Mouse (Mus musculus): Measurements from ENCODE around the gene Nav2. TPM values are rescaled to one million over a fixed set of nuclear protein-coding genes. Genes with fewer than 3 reads are reported as not detected.

Gene Nav2
- total and polyA plus RNA-seq, 3 experiments, result 2.0 to 2.7 TPM; not detected in 1

DNA sequence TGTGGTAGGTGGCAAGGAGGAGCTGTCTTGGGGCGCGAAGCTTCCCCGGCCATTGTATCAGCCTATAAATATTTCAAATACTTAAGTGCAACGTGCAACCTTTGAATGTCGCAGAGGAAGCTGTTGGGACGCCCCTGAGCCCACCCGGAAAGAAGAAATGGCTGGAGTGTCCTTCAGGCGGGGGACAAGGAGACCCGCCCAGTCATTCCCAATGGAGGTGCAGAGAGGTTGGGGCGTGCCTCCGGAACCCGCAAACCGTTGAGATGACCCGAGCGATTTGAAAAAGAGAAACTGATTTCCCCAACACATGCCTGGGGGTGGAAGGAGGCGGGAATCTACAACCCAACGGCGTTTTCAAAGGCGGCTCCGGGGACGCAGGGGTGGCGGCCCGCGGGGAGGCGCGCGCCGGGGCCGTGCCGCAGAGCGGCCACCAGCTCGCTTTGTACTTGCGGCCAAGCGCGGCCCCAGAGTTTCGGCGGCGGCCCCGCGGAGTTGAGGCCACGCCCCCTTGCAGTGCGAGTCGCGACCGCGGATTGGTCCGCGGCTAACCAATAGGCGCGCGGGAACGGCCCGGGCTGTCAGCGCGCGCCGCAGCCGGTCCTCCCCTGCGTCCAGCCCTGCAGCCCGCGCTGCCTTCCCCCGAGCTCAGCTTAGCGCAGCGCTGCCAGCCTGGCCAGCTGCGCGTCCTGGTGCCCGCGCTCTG is 337.2 kb downstream of the Nav2 start:
- Histone ChIP-seq H3K36me3 (ENCODE audit: control insufficient read depth in 1 of 2, insufficient read depth in 2 of 2, low read length in 2 of 2) (peaks cover 0 to 23% of the 10 kb centered on the region in 2 experiments; a peak in 2 of 4 replicates), H3K9ac (ENCODE audit: control insufficient read depth, low read depth, low read length, poor library complexity, severe bottlenecking) (peak overlapping the region; percentile 83), H3K79me2 (ENCODE audit: control insufficient read depth, insufficient read depth, low read length, poor library complexity) (peaks cover 4% of the 10 kb centered on the region), H3K9me3 (replicated peaks; ENCODE audit: insufficient read depth, low read length) (no peaks in the 10 kb centered on the region), H3K4me1 (ENCODE audit: control insufficient read depth in 1 of 2, insufficient read depth in 2 of 2, low read length in 2 of 2) (peaks cover 3 to 27% of the 10 kb centered on the region in 2 experiments; a peak in 3 of 4 replicates), H3K27ac (ENCODE audit: control insufficient read depth, low read depth, low read length) (peak overlapping the region; percentile 59), H3K27me3 (ENCODE audit: control insufficient read depth in 1 of 2, insufficient read depth in 2 of 2, low read length in 2 of 2) (peaks cover under 1 to 2% of the 10 kb centered on the region in 2 experiments; a peak in 2 of 4 replicates), H3K4me3 (ENCODE audit: control insufficient read depth in 1 of 2, insufficient read depth in 1 of 2, low read depth in 2 of 2, low read length in 2 of 2) (peak overlapping the region; percentile 72 to 75)
- peak; percentile 95 for DNase-seq (ENCODE audit: low read depth, low spot score)
- TF ChIP-seq SMC3 (IDR thresholded peaks at IDR 0.05; ENCODE audit: low read depth, low read length), result no peak
- no peak for TF ChIP-seq UBTF (IDR thresholded peaks at IDR 0.05; ENCODE audit: borderline replicate concordance, insufficient read depth, low read depth, low read length)
- TF ChIP-seq JUND (IDR thresholded peaks at IDR 0.05; ENCODE audit: low read depth, low read length), result no peak
- TF ChIP-seq E2F4 (IDR thresholded peaks at IDR 0.05; ENCODE audit: borderline replicate concordance, low read depth, low read length), result peak; percentile 65; the same call in 1 of the 2 replicates
- no peak for TF ChIP-seq MAZ (IDR thresholded peaks at IDR 0.05; ENCODE audit: low read depth, low read length)
- peak; percentile 78; the same call in 1 of the 2 replicates for TF ChIP-seq POLR2AphosphoS2 (IDR thresholded peaks at IDR 0.05; ENCODE audit: low read length)
- peak; percentile 45 for TF ChIP-seq MAX (IDR thresholded peaks at IDR 0.05; ENCODE audit: low read length)
- no peak for TF ChIP-seq RAD21 (IDR thresholded peaks at IDR 0.05; ENCODE audit: low read depth, low read length)
- TF ChIP-seq ZKSCAN1 (IDR thresholded peaks at IDR 0.05; ENCODE audit: low read depth, low read length), result no peak
- TF ChIP-seq HCFC1 (IDR thresholded peaks at IDR 0.05; ENCODE audit: low read depth, low read length), result peak; percentile 47; the same call in 1 of the 2 replicates
- TF ChIP-seq TCF12 (IDR thresholded peaks at IDR 0.05; ENCODE audit: low read depth, low read length), result 0 out of 2 replicates have a peak, but pooled peaks have one; percentile 44
- no peak for TF ChIP-seq CHD2 (IDR thresholded peaks at IDR 0.05; ENCODE audit: low read length)
- TF ChIP-seq ZNF384 (IDR thresholded peaks at IDR 0.05; ENCODE audit: low read depth, low read length), result no peak
- TF ChIP-seq MXI1 (IDR thresholded peaks at IDR 0.05; ENCODE audit: low read depth, low read length), result no peak
- TF ChIP-seq RCOR1 (IDR thresholded peaks at IDR 0.05; ENCODE audit: low read depth, low read length), result no peak
- peak; percentile 13; the same call in 1 of the 2 replicates for TF ChIP-seq ETS1 (IDR thresholded peaks at IDR 0.05; ENCODE audit: low read depth, low read length)
- TF ChIP-seq MYB (IDR thresholded peaks at IDR 0.05; ENCODE audit: low read depth, low read length), result peak; percentile 63
- TF ChIP-seq NRF1 (IDR thresholded peaks at IDR 0.05; ENCODE audit: insufficient read depth, low read depth, low read length, poor library complexity, severe bottlenecking), result peak; percentile 46; the same call in 1 of the 2 replicates
- no peak for TF ChIP-seq TAL1 (IDR thresholded peaks at IDR 0.05; ENCODE audit: low read length)
- TF ChIP-seq GATA1 (IDR thresholded peaks at IDR 0.05; ENCODE audit: low read depth, low read length), result 0 out of 2 replicates have a peak, but pooled peaks have one; percentile 3
- TF ChIP-seq MEF2A (IDR thresholded peaks at IDR 0.05; ENCODE audit: extremely low read depth, insufficient replicate concordance, low read depth, low read length, poor library complexity, severe bottlenecking), result no peak
- TF ChIP-seq SIN3A (IDR thresholded peaks at IDR 0.05; ENCODE audit: low read length), result peak; percentile 40; the same call in 1 of the 2 replicates
- TF ChIP-seq ZC3H11A (IDR thresholded peaks at IDR 0.05; ENCODE audit: low read depth, low read length), result no peak
- no peak; the same call in 1 of the 2 replicates for TF ChIP-seq KAT2A (conservative IDR thresholded peaks at IDR 0.05; ENCODE audit: low read depth, low read length)
- TF ChIP-seq ELF1 (IDR thresholded peaks at IDR 0.05; ENCODE audit: low read depth, low read length), result no peak
- no peak for TF ChIP-seq BHLHE40 (IDR thresholded peaks at IDR 0.05; ENCODE audit: borderline replicate concordance, low read depth, low read length)
- no peak for TF ChIP-seq CHD1 (IDR thresholded peaks at IDR 0.05; ENCODE audit: low read depth, low read length)
- peak; percentile 87 for TF ChIP-seq NELFE (IDR thresholded peaks at IDR 0.05; ENCODE audit: low read depth, low read length)
- TF ChIP-seq TBP (IDR thresholded peaks at IDR 0.05; ENCODE audit: low read depth, low read length), result no peak
- TF ChIP-seq POLR2A (IDR thresholded peaks at IDR 0.05; ENCODE audit: control insufficient read depth in 1 of 2, insufficient read depth in 1 of 2, low read depth in 1 of 2, low read length in 2 of 2, poor library complexity in 1 of 2), result peak; percentile 81 to 92
- TF ChIP-seq EP300 (IDR thresholded peaks at IDR 0.05; ENCODE audit: low read depth in 1 of 2, low read length in 2 of 2), result peak; percentile 23 to 66; a peak in 3 of 4 replicates
- no peak for TF ChIP-seq POLR2AphosphoS5 (IDR thresholded peaks at IDR 0.05; ENCODE audit: borderline replicate concordance, low read depth, low read length)
- TF ChIP-seq USF1 (IDR thresholded peaks at IDR 0.05; ENCODE audit: low read depth, low read length), result no peak
- TF ChIP-seq ZMIZ1 (IDR thresholded peaks at IDR 0.05; ENCODE audit: low read depth, low read length), result peak; percentile 75; the same call in 1 of the 2 replicates
- no peak for TF ChIP-seq CTCF (IDR thresholded peaks at IDR 0.05 in 2 of 3, conservative IDR thresholded peaks at IDR 0.05 in 1 of 3; ENCODE audit: control insufficient read depth in 1 of 3, insufficient read depth in 1 of 3, low read depth in 2 of 3, low read length in 3 of 3, poor library complexity in 1 of 3, severe bottlenecking in 1 of 3)
- no peak for TF ChIP-seq MAFK (IDR thresholded peaks at IDR 0.05; ENCODE audit: borderline replicate concordance, low read depth, low read length)

Measured in MEL (cell line).